Mouse (Mus musculus): Measurements from ENCODE around the gene Gnaz. TPM values are rescaled to one million over a fixed set of nuclear protein-coding genes. Genes with fewer than 3 reads are reported as not detected.

Gene Gnaz
- polyA plus RNA-seq, 1 experiment from 2014 or later = 33.9 TPM

Other genes with a start within 250 kb of the Gnaz start
- gene Rsph14, start 65.4 kb downstream of the Gnaz start, polyA plus RNA-seq (2016; fragmentation: Nextera tagmentation; extraction: Ambion mirVana) = not detected in 2 replicates
- gene Rab36, start 69.9 kb downstream of the Gnaz start, polyA plus RNA-seq (2016; fragmentation: Nextera tagmentation; extraction: Ambion mirVana) = 8.9 and 10.6 TPM in 2 replicates
- 11.5 and 13.6 TPM in 2 replicates for gene Bcr, start 93.4 kb downstream of the Gnaz start, polyA plus RNA-seq (2016; fragmentation: Nextera tagmentation; extraction: Ambion mirVana)
- gene Specc1l, start 244.9 kb downstream of the Gnaz start, polyA plus RNA-seq (2016; fragmentation: Nextera tagmentation; extraction: Ambion mirVana) = 40.0 and 43.2 TPM in 2 replicates

Data from neural tube, embryonic 12.5 days (tissue).